Mouse (Mus musculus): ENCODE results near the gene Ntf3.

Gene Ntf3

DNA sequence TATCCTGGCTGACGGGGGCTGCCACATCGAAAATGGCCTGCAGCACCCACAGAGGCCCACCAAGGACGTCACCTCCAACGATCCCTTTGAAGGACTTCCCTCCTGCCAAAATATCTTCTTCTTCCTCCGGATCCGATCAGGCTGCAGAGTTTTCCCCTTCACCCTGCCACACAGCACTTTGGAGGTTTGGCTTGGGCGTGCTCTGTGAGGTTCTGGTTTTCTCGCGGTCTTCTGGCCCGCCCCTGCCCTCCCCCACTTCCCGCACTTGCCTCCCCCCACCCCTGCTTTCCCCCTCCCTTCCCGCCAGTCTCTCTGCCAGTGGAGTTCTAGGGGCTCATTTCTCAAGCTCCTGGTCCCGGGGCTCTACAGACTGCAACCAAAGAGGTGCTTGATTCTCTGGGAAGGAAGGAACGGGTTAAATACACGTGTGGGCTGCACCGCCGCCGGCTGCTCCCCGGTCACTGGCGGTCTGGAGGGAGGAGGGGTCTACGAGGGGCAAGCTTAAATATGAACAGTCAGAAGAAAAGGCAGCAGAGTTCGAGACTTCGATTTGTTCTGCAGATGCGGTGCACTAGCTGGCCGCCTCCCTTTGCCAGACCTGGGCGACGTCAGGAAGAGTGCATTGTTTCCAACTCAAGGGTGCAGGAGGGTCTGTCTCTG, at the start of gene Ntf3:
Ntf3 (minus strand) TSS at position 363 of the 660 bp plus-strand sequence.
- DNase-seq (ENCODE audit: low spot score in 2 of 2): no peak

DNA sequence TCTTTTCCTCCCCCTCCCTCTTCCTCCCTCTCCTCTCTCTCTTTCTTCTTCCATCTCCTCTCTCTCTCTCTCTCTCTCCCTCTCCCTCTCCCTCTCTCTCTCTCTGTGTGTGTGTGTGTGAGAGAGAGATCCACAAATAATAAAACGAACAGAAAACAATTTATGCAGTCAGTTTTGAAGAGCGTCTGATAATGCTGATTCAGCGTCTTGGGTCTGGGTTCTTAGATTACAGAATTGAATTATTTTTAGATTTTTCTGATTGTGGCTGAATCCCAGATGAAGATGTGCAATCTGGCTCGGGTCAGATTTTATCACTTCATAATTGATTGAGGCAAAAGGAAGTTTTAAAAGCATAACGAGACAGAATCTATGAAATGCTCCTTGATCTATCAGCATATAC, 46.6 kb upstream of the Ntf3 start:
- no peak for DNase-seq (ENCODE audit: low spot score in 2 of 2)

DNA sequence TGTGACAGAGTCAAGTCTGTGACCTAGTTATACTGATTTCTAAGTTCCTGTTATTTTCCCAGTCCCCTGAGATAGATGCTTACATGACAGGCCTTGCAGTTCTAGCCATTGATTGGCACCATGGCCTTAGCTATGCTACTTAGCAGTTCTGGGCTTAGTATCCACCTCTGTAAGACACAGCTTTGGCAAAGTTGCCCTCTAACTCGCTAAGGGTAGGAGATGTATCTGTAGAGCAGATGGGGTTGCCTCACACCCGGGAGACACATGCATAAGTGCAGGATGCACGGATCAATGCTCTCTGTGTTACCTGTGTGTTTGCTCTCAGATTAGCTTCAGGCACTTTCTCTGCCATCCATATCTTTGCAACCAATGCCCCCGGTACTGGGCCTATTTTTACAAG, 36.7 kb upstream of the Ntf3 start:
- no peak for DNase-seq (ENCODE audit: low spot score in 2 of 2)

DNA sequence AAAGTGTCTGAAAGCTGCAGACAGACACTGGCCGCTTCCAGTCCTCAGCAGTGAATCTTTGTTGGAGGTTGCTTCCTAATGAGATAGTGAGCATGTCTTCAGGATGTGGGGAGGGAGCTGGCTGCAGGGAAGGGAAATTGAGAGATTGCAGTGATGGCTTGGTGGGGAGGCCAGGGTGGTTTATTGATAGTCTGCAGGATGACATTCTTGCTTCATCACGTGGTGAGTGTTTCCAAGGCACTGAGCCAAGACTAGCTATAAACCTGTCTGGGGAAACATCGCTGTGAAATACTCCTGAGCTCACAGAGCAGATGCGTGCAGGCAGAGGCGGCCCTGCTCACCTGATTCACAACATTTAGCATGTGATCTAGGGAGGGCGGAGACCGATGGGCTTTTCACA, 36.2 kb upstream of the Ntf3 start:
- no peak for DNase-seq (ENCODE audit: low spot score in 2 of 2)

GRCm38 (mm10) chr6:126201721-126202120, 35.0 kb upstream of the Ntf3 start:
- DNase-seq (ENCODE audit: low spot score in 2 of 2): no peak

DNA sequence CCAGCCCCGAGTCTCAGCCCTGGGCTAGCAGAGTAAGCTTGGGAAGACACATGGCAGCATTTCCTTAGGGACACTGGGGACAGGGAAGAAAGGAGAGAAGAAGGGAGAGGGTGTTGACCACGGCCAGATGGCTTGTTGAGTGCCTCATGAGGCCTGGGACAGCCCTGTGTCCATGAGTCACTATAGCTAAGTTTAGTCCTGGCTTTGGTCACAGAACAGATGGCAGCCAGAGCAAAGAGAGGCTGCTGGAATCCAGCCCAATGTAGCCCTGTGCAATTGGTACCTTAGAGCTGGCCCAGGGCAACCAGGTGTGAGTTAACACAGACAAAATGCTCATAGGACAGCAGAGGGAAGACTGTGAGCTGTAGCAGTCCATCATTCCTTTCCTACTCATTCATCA, 33.2 kb upstream of the Ntf3 start:
- peak in 1 of 2 experiments; percentile 7 for DNase-seq (ENCODE audit: low spot score in 2 of 2)

DNA sequence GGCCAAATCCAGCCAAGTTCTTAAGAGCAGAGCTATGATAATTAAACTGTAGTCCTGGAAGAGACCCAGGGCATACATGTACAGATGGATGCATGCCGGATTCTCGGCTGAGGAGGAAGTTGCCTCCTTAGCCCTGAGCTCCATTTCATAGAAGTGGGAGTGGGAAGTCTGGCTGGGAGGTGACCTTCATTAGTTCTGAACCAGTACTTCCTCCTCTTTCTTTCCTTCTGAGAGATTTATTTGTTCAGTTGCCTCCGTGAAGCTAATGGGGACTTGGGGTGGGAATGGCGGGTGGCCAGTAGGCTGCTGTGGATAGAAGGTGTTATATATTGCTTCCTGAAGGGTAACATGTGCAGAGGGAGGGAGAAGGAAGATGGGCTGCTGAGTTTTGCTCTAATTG, 28.1 kb upstream of the Ntf3 start:
- no peak for DNase-seq (ENCODE audit: low spot score in 2 of 2)

DNA sequence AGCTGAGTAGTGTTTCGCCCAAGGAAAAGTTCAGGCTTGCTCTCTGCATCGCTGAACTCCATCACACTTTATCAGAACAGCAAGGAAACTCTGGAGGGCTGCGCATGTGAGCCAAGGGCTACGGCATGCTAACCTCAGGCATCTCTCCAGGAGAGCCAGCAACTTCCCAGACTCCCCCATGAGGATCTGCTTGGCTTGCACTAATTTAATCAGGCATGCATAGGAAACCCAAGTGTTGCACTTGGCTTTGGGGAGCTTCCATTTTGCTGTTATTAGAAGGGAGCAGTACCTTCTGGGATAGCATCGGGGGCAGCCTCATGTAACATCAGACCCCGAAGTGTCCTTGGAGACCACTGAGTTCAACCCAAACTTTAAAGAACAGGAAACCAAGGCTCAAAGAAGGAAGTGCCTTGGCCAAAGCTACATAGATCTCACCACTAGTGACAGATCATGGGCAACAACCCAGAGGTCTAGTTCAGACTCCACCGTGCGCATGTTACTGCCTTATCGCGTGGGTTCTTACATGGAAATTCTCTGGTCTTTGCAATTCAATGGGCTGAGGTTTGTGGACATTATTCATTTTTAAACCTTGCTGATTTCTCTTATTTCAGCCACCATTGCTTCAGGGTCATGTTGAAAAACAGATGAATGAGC, 23.6 kb upstream of the Ntf3 start:
- DNase-seq (ENCODE audit: low spot score in 2 of 2): no peak

- DNase-seq (ENCODE audit: low spot score in 2 of 2): no peak
These were observed 20.7 kb upstream of the Ntf3 start for GRCm38 (mm10) chr6:126187400-126187799.

DNA sequence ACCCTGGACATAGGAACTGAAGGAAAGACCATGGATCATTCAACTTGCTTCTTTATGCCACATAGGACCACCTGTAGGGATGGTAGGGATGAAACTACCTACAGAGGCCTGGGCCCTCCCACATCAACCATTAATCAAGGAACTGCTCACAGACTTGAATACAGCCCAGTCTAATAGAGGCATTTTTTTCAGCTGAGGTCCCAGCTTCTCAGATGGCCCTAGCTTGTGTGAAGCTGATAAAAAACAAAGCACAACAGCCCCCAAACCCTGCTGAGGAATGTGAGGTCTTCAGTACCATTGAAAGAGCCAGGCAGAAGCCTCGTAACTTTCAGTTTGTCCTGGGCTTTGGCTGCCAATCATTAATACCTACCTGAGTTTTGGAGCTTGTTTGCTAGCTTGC, 19.4 kb upstream of the Ntf3 start:
- DNase-seq (ENCODE audit: low spot score in 2 of 2): no peak

DNA sequence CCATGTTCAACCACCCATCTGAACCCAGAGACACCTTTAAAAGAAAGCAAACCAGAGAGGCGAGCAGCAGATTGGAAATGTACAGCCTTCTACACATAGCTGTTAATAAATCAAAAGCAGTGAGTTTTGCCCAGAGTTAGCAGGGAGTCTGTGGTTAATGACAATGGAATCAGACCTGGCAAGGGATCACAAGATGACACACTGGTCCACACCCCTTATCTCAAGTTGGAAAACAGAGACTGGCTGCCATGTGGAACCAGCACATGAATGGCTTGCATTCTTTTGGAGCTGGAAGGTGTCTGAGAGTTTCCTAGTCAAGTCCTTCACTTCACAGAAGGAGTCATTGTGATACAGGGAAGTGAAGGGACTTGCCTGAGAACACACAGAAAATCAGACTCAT, 5.4 kb upstream of the Ntf3 start:
- no peak for DNase-seq (ENCODE audit: low spot score in 2 of 2)

- no peak for DNase-seq (ENCODE audit: low spot score in 2 of 2)
These were observed 4.1 kb upstream of the Ntf3 start for GRCm38 (mm10) chr6:126170772-126171171.

- peak in 1 of 2 experiments; percentile 54 for DNase-seq (ENCODE audit: low spot score in 2 of 2)
These were observed 1.0 kb upstream of the Ntf3 start for GRCm38 (mm10) chr6:126167731-126168130.

- DNase-seq (ENCODE audit: low spot score in 2 of 2): no peak
These were observed 489 bp upstream of the Ntf3 start for GRCm38 (mm10) chr6:126167208-126167590.

GRCm38 (mm10) chr6:126165591-126166155, 1.0 kb downstream of the Ntf3 start:
- no peak for DNase-seq (ENCODE audit: low spot score in 2 of 2)

DNA sequence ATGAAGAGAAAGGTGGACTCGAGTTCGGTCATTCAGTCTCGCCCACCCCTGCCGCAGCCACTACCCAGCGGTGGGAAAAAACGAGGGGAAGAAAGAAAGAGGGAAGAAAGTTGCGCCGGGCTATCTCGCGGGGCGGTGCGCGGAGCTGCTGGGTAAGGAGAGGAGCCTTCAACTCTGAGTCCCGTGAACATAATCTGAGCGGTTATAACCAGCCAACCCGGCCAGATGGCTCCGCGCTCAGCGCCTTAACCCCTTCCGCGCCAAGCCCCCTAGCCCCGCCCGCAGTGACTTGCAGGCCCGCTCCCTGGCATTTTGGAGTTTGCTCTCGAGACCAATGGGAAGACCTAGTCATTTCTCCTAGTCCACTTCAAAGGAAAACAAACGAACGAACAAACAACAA, 1.9 kb downstream of the Ntf3 start:
- no peak for DNase-seq (ENCODE audit: low spot score in 2 of 2)

- DNase-seq (ENCODE audit: low spot score in 2 of 2): no peak
These were observed 2.6 kb downstream of the Ntf3 start for GRCm38 (mm10) chr6:126163861-126164755.

DNA sequence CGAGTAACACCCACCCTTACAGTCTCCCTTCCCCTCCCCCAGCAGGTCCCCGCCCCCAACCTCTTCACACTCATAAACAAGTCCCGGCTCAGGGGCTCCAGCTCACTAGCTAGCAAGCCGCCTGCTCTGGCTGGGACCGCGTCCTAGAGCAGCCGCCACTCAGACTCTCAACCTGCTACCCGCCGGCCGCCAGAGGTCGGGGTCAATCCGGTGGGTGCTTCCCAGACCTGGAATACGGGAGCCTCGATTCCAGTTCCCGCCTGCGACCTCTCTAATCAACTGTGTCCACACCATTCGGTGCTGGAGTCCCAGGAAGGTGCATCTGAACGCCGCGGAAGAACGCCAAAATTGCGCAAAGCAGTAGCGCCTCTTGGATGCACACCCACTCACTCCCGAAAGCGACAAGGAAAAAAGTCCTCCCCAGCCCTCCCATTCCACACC, 3.5 kb downstream of the Ntf3 start:
- DNase-seq (ENCODE audit: low spot score in 2 of 2): peak in 1 of 2 experiments; percentile 54

DNA sequence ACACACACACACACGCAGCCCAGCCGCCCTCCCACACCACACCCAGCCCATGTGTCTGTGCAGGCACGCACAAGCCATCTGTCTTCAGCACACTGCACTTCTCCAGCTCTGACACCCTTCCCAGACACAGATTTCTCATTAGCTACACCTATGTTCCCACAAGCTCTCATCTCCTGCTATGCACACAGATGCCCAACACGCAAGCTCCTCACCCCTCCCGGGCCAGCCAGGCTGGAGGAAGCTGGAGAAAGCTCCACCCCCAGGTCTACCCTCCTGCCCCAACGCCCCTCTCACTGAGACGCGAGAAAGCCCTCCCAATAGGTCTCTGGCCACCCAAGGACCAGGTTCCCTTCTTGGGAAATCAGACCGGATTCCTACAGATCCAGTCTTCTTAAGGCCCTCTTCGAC, 4.4 kb downstream of the Ntf3 start:
- DNase-seq (ENCODE audit: low spot score in 2 of 2): peak in 1 of 2 experiments; percentile 47

DNA sequence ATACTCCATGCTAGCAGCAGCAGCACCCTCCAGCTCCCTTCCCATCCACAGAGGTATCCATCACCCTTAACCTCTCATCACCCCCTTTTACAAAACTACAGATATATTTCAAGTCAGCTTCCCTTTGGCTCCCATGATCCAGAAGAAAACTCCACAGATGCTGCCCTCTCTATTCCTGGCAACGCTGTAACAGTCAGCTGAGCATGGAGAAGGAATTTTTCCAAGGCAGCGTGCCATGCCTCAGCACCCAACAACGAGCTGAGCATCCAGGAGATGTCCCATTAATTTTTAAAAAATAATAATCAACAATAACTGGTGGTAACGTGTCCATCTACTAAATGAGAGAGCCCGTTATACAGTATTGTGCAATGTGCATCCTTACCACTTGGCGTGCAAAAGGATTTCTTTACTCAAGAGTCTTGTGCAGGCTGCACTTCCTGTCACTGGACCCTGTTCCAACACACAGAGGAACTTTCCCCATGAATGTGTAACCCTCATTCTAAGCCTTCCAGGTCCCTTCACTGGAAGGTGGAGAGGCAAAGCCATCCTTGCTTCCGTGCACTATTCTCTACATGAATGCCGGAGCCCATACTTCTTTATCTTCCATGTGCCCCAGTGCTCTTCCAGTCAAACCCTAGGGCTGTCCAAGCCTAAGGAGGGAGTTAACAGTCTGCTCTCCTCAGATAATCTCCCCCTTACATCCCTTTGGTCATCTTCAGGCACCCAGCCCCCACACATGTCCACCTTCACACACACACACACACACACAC, 5.0 kb downstream of the Ntf3 start:
- no peak for DNase-seq (ENCODE audit: low spot score in 2 of 2)

DNA sequence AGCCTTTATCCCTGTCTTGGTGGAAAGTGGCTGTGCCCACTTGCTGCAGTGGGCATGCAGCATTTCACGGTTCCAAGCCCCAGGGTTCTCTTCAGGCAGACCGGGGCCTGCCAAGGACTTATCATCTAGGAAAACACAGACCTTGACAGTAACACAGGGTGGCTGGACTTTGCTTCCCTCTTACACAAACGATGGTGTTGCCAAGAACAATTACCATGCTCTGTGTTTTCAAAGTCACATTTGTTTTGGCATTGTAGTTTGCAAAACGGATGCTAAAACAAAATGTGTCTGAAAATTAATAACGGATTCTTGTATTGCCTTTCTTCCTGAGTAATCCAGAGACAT, 6.7 kb downstream of the Ntf3 start:
- no peak for DNase-seq (ENCODE audit: low spot score in 2 of 2)

Measured in left cerebral cortex, adult 9 months (tissue).